ENCODE assay signal across 17 mouse cellular contexts in genomic region chr3:52621936-52622335, GRCm38 (mm10).
A peak's percentile ranks its signal among the peaks of the same experiment; 100 is the strongest.
DNase-seq lines count a peak whose midpoint lies in the region; ATAC-seq lines count a peak whose summit lies in the region.
"Had no signal": no experiment of that assay in that cellular context is flagged by ENCODE, and none has a peak within 500 bp of the region (broad histone marks: within the 10 kb centered on the region; RNA-seq: fewer than 3 reads in every experiment).

No protein-coding gene starts in this region.

- peak; percentile 53 for DNase-seq in CD4-positive, CD25-positive, alpha-beta regulatory T cell, adult 2 months (ENCODE audit: low read depth, low spot score)
- peak; percentile 50 for DNase-seq in induced T-regulatory cell, adult 2 months (ENCODE audit: low read depth)
- DNase-seq in naive thymus-derived CD4-positive, alpha-beta T cell, adult 2 months (ENCODE audit: low read depth), result peak; percentile 47
- DNase-seq in heart, adult 8-10 months (ENCODE audit: low spot score), result no peak
- DNase-seq in spleen, adult 18-20 months, result no peak
- DNase-seq: cerebellum, adult 11 months; cerebellum, adult 18-20 months; cerebellum, adult 8-10 months; cerebellum, adult 9-11 months; cerebellum, postnatal 14 days; cerebellum, postnatal 36 days; embryo, embryonic 11 days had no signal

- peak; percentile 47 for ATAC-seq in CD4-positive, CD25-positive, alpha-beta regulatory T cell, adult 4 months
- ATAC-seq in frontal cortex, adult (ENCODE audit: low TSS enrichment), result no peak
- ATAC-seq: forebrain, embryonic 14.5 days; forebrain, embryonic 16.5 days; Patski had no signal

Comparison
In these comparisons a context has a peak if more than half of its experiments do, and no peak if none do; other contexts are left out.
1. DNase-seq: peak in CD4-positive, CD25-positive, alpha-beta regulatory T cell, adult 2 months (single experiment), induced T-regulatory cell, adult 2 months (single experiment) and naive thymus-derived CD4-positive, alpha-beta T cell, adult 2 months (single experiment); none in heart, adult 8-10 months (single experiment) and spleen, adult 18-20 months (0 of 2).